In the genomic region with DNA sequence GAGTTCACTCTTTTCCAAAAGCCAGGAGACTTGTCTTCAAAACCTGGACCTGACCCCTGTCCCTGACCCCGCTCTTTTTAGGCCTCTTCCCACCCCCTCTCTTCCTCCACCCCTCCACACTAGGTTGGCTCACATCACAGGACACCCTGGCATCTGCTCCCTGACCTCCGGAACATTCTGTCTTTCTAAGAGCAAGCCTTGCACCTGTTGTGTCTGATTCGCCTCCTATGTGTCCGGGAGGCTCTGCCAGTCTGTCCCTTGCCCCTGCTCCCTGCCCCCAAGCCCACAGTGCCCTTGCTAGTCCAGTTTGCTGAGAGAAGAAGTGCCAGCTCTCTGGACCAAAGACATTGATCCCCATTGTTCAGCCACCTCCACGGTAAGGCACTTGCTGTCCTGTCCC, we compare ENCODE assay signal across 27 mouse cellular contexts.
DNase-seq lines count a peak whose midpoint lies in the region; ATAC-seq and TF ChIP-seq lines count a peak whose summit lies in the region.
"Had no signal": no experiment of that assay in that cellular context is flagged by ENCODE, and none has a peak within 500 bp of the region (broad histone marks: within the 10 kb centered on the region; RNA-seq: fewer than 3 reads in every experiment).

No protein-coding gene starts in this region.

- no peaks in the 10 kb centered on the region for H3K27me3 ChIP-seq in forebrain, embryonic 10.5 days (ENCODE audit: poor library complexity, severe bottlenecking)
- H3K27me3 ChIP-seq in forebrain, embryonic 12.5 days, result no peaks in the 10 kb centered on the region
- H3K27me3 ChIP-seq: CH12.LX; embryonic facial prominence, embryonic 13.5 days; embryonic facial prominence, embryonic 15.5 days; Patski had no signal

- H3K9me3 ChIP-seq in forebrain, embryonic 10.5 days, result no peaks in the 10 kb centered on the region
- H3K9me3 ChIP-seq in forebrain, embryonic 12.5 days, result no peaks in the 10 kb centered on the region
- H3K9me3 ChIP-seq: embryonic facial prominence, embryonic 13.5 days; embryonic facial prominence, embryonic 15.5 days had no signal

- WGBS in forebrain, embryonic 10.5 days, result 89% methylated on average over 5 of the region's 5 CpGs
- WGBS in forebrain, embryonic 12.5 days, result 79% methylated on average over 5 of the region's 5 CpGs

- H3K4me1 ChIP-seq in forebrain, embryonic 10.5 days, result no peaks in the 10 kb centered on the region
- H3K4me1 ChIP-seq in forebrain, embryonic 12.5 days, result no peaks in the 10 kb centered on the region
- H3K4me1 ChIP-seq: embryonic facial prominence, embryonic 13.5 days; embryonic facial prominence, embryonic 15.5 days had no signal

- H3K36me3 ChIP-seq in forebrain, embryonic 10.5 days (replicated peaks), result no peaks in the 10 kb centered on the region
- H3K36me3 ChIP-seq in forebrain, embryonic 12.5 days (replicated peaks), result no peaks in the 10 kb centered on the region
- H3K36me3 ChIP-seq: embryonic facial prominence, embryonic 13.5 days; embryonic facial prominence, embryonic 15.5 days; G1E had no signal

- 0 out of 2 replicates have a peak overlapping the region, but pooled peaks have one; percentile 40 for H3K27ac ChIP-seq in forebrain, embryonic 10.5 days
- H3K27ac ChIP-seq in forebrain, embryonic 12.5 days, result no peak overlapping the region
- H3K27ac ChIP-seq in gastrocnemius, adult 2 months, result no peak overlapping the region
- H3K27ac ChIP-seq: embryonic facial prominence, embryonic 13.5 days; embryonic facial prominence, embryonic 15.5 days had no signal

- TF ChIP-seq CTCF in gastrocnemius, adult 2 months (IDR thresholded peaks at IDR 0.05), result no peak

- no peak for DNase-seq in forebrain, embryonic 10.5 days (ENCODE audit: extremely low spot score, low spot score)
- peak; percentile 65 for DNase-seq in gastrocnemius, adult 2 months
- no peak for DNase-seq in gastrocnemius, postnatal 10 days
- DNase-seq in kidney, adult 9 months, result peak; percentile 8
- no peak for DNase-seq in kidney, adult 18-20 months
- peak; percentile 28 for DNase-seq in skeletal muscle tissue, adult 2 months (ENCODE audit: low read depth, low spot score)
- DNase-seq: adrenal gland, postnatal 10 days; adrenal gland, postnatal 25 days; B cell, adult 2 months; cerebellum, adult 11 months; cerebellum, adult 18-20 months; cerebellum, adult 8-10 months; cerebellum, adult 9-11 months; cerebellum, postnatal 14 days; cerebellum, postnatal 36 days; embryo, embryonic 11 days had no signal

- no peak overlapping the region for H3K4me2 ChIP-seq in forebrain, embryonic 12.5 days
- H3K4me2 ChIP-seq: embryonic facial prominence, embryonic 13.5 days; embryonic facial prominence, embryonic 15.5 days had no signal

- no peak overlapping the region for H3K9ac ChIP-seq in forebrain, embryonic 12.5 days
- H3K9ac ChIP-seq: embryonic facial prominence, embryonic 13.5 days; embryonic facial prominence, embryonic 15.5 days had no signal

- intact Hi-C loops in gastrocnemius, adult 2 months (cut with DNase I), result no loop called here

- H3K4me3 ChIP-seq in forebrain, embryonic 10.5 days, result no peak overlapping the region
- no peak overlapping the region for H3K4me3 ChIP-seq in forebrain, embryonic 12.5 days (replicated peaks)
- H3K4me3 ChIP-seq in gastrocnemius, adult 2 months, result no peak overlapping the region
- H3K4me3 ChIP-seq: embryonic facial prominence, embryonic 13.5 days; embryonic facial prominence, embryonic 15.5 days; erythroblast, embryonic 14.5 days had no signal

- ATAC-seq in forebrain, embryonic 12.5 days (ENCODE audit: low FRiP score), result no peak
- ATAC-seq: activated CD4-positive, CD25-positive, alpha-beta regulatory T cell, adult 4 months; CD4-positive, CD25-positive, alpha-beta regulatory T cell, adult 4 months; forebrain, embryonic 14.5 days; forebrain, embryonic 16.5 days; Patski had no signal

Comparison
In these comparisons a context has a peak if more than half of its experiments do, and no peak if none do; other contexts are left out.
1. DNase-seq: peak in gastrocnemius, adult 2 months (single experiment), kidney, adult 9 months (single experiment) and skeletal muscle tissue, adult 2 months (single experiment); none in forebrain, embryonic 10.5 days (single experiment), gastrocnemius, postnatal 10 days (single experiment) and kidney, adult 18-20 months (single experiment).